Mouse (Mus musculus) ES-Bruce4 (cell line): ENCODE measurements around the gene Plgrkt. TPM values are rescaled to one million over a fixed set of nuclear protein-coding genes. Genes with fewer than 3 reads are reported as not detected.

Source experiments
- H3K27ac ChIP-seq: 2 replicates; pipeline ENCODE4 v1.5.1; 2012; ENCODE audit warnings: low read length, inconsistent platforms; ENCODE audit not compliant: insufficient read depth
- H3K27me3 ChIP-seq: 2 replicates; pipeline ENCODE4 v1.6.1; 2012; ENCODE audit warnings: mild to moderate bottlenecking, low read length, inconsistent platforms; ENCODE audit not compliant: control insufficient read depth, poor library complexity, insufficient read depth, severe bottlenecking
- H3K36me3 ChIP-seq: 2 replicates; pipeline ENCODE4 v1.6.1; 2012; ENCODE audit warnings: inconsistent platforms, mild to moderate bottlenecking, low read length, moderate library complexity; ENCODE audit not compliant: control insufficient read depth, poor library complexity, insufficient read depth, severe bottlenecking
- H3K4me1 ChIP-seq: one replicate; pipeline ENCODE4 v1.8.1; 2011; ENCODE audit warnings: low read length; ENCODE audit not compliant: control insufficient read depth, insufficient read depth
- H3K4me3 ChIP-seq: 2 replicates; pipeline ENCODE4 v1.5.1; 2011; ENCODE audit warnings: low read depth, mild to moderate bottlenecking, low read length
- H3K9ac ChIP-seq: 2 replicates; pipeline ENCODE4 v1.6.1; 2012; ENCODE audit warnings: low read depth, mild to moderate bottlenecking, inconsistent platforms; ENCODE audit not compliant: poor library complexity, severe bottlenecking
- H3K9me3 ChIP-seq: replicated peaks from 2 replicates; pipeline ENCODE4 v1.6.1; 2012; ENCODE audit warnings: mild to moderate bottlenecking, low read length, inconsistent platforms; ENCODE audit not compliant: control insufficient read depth, poor library complexity, insufficient read depth, severe bottlenecking
- CTCF ChIP-seq: IDR thresholded peaks from one replicate; pipeline ENCODE4 v1.8.1; 2011; ENCODE audit warnings: low read depth, low read length
- EP300 ChIP-seq: IDR thresholded peaks from 2 replicates; pipeline ENCODE4 v1.6.1; 2011; ENCODE audit warnings: low read depth, low read length; ENCODE audit not compliant: insufficient read depth
- POLR2A ChIP-seq: IDR thresholded peaks from one replicate; pipeline ENCODE4 v1.8.1; 2011; ENCODE audit warnings: low read length; ENCODE audit not compliant: insufficient read depth
- polyA plus RNA-seq: library from polyadenylated mRNA; stranded (reverse); fragments of >200 nt; gene quantifications from 2 replicates; pipeline ENCODE4 v1.2.4, GENCODE M21; 2011; ENCODE audit warnings: low read depth; ENCODE audit not compliant: missing spikeins, insufficient read depth, insufficient read length

The Plgrkt gene
- polyA plus RNA-seq, 1 experiment = 35.8 TPM

DNA sequence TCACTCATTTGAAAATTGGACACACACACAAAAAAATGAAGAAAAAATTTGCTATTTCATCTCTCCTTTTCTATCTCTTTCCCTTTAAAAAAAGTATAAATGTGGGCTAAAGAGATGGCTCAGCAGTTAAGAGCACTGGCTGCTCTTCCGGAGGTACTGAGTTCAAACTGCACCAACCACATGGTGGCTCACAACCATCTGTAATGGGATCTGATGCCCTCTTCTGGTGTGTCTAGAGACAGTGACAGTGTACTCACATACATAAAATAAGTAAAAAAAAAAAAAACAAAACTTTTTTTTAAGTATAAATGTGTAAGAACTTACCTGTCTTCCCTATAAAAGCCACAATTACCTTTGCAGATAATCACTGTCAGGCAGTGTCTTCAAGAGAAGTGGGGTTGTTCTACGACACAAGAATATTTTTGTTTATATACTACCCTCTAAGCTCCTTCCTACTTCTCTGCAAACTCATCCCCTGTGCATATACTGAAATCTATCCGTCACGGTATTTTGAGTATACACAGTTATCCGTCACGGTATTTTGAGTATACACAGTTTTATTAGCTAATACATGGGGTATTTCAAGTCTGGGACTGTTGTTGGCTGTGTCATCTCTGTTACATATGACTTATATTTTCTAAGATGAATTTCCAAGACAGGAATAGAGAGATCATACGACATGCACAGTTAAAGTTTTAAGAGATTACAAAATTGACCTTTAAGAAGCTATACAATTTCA, 3.5 kb upstream of the Plgrkt start:
- Histone ChIP-seq H3K4me3 (no peak overlapping the region), H3K9me3 (no peaks in the 10 kb centered on the region), H3K9ac (no peak overlapping the region), H3K4me1 (no peaks in the 10 kb centered on the region), H3K27ac (no peak overlapping the region), H3K27me3 (no peaks in the 10 kb centered on the region; the same call in 1 of the 2 replicates), H3K36me3 (no peaks in the 10 kb centered on the region)
- TF ChIP-seq EP300 = no peak
- no peak for TF ChIP-seq POLR2A
- no peak for TF ChIP-seq CTCF

DNA sequence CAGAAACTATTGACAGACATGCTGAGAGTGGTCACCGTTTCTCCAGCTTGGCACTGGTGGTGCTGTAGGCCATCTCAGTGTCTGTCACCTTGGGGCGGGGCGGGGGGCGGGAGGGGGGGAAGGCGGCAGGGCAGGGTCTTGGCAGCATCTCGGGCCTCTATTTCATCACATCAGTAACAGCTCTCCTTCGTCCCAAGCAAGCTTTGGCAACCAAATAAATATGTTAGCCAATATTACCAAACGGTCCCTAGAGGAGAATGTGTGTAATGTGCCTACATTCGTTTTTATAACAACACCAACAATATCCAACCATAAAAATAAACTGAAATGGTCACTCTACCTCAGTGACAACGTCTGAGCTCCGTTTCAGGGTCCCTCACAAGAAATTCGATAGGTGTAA, 2.9 kb upstream of the Plgrkt start:
- no peaks in the 10 kb centered on the region for H3K4me1 ChIP-seq
- no peak overlapping the region for H3K9ac ChIP-seq
- H3K36me3 ChIP-seq = no peaks in the 10 kb centered on the region
- H3K27me3 ChIP-seq = no peaks in the 10 kb centered on the region; the same call in 1 of the 2 replicates
- TF ChIP-seq CTCF = no peak
- TF ChIP-seq POLR2A = no peak
- no peak for TF ChIP-seq EP300
- no peaks in the 10 kb centered on the region for H3K9me3 ChIP-seq
- H3K27ac ChIP-seq = no peak overlapping the region
- no peak overlapping the region for H3K4me3 ChIP-seq

DNA sequence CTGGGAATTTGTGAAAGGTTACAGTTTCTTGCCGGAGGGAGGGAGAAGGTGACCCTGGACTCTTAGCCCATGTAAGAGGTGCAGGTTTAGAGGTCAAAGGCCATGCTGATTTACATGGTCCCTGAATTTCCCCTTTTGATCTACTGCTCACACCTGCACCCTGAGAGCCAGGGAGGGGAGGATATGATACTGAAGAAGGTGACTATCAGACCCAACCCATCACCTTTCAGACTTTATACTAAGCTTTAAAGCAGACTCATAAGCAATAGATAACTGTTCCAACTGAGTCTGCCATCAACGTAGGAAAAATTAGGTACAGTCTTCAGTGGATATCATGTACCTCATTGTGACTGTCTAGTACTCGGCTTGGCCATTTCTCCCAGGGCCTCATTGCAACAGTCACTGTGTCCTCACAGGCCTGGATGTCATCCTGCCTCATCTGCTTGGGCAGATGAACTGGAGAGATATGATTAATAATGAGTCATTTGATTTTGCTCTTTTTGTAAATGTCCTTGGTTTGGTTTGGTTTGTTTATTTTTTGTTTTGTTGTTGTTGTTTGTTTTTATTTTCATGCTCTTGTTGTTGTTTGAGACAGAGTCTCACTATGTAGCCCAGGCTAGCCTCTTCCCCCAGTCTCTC, 1.6 kb upstream of the Plgrkt start:
- no peak overlapping the region for H3K27ac ChIP-seq
- TF ChIP-seq POLR2A = no peak
- TF ChIP-seq EP300 = no peak
- no peaks in the 10 kb centered on the region for H3K9me3 ChIP-seq
- H3K4me3 ChIP-seq = no peak overlapping the region
- H3K4me1 ChIP-seq = no peaks in the 10 kb centered on the region
- no peaks in the 10 kb centered on the region; the same call in 1 of the 2 replicates for H3K27me3 ChIP-seq
- H3K9ac ChIP-seq = no peak overlapping the region
- no peaks in the 10 kb centered on the region for H3K36me3 ChIP-seq

DNA sequence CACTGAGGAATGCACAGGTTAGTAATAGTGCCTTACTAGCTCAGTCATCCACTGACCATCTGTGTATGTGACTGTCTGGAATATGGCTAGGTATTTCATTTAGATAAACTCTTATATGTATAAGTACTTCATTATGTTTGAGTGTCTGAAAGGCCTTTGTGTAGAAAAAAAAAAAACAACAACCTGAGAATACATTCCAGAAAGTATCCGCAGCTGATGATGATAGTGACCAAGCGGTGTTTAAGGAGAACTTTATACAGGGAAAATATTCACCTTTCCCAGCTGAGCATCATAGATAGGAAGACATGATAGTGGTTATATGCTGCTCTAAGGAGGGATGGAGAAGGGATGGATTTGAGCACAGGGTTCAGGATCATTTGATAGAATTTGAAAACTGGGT, 851 bp upstream of the Plgrkt start:
- Histone ChIP-seq H3K9ac (no peak overlapping the region), H3K4me1 (no peaks in the 10 kb centered on the region), H3K27ac (no peak overlapping the region), H3K27me3 (no peaks in the 10 kb centered on the region; the same call in 1 of the 2 replicates), H3K36me3 (no peaks in the 10 kb centered on the region), H3K4me3 (no peak overlapping the region), H3K9me3 (no peaks in the 10 kb centered on the region)
- TF ChIP-seq POLR2A = no peak
- no peak for TF ChIP-seq EP300
- no peak for TF ChIP-seq CTCF

DNA sequence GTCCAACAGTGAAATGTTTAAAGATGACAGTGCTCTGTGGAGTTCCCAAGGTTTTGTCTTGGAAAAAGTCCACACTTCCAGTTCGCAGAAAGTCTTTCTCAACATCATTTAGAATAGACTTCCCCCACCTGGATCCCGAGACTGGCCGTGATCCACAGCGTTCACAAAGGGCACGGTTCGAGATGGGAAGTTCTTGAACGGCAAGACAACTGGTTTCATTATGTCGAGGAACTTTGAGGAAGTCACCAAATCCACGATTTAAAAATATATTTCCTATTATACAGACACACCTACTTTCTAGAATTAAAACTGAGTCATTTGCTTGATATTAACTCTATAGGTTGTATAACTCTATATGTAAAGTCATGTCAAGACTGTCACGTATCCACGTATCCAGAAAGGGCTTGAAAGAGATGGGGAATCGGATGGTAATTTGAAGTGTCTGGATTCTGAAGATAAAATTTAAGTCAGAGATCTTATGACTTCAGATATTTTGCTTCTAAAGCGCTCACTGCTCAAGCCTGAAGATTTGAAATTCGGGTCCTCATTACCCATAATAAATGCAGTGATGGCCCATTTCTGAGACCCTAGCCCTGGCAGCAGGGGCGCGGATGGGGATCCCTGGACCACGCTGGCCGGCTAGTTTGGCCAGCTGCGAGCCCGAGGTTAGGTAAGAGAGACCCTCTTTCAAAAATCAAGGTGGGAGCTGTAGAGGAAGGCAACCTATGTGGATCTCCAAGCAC, 793 bp downstream of the Plgrkt start:
- H3K27me3 ChIP-seq = no peaks in the 10 kb centered on the region
- H3K4me1 ChIP-seq = no peaks in the 10 kb centered on the region
- no peak overlapping the region for H3K27ac ChIP-seq
- H3K36me3 ChIP-seq = no peaks in the 10 kb centered on the region
- no peaks in the 10 kb centered on the region for H3K9me3 ChIP-seq
- H3K9ac ChIP-seq = no peak overlapping the region
- H3K4me3 ChIP-seq = no peak overlapping the region
- TF ChIP-seq CTCF = no peak
- TF ChIP-seq POLR2A = no peak
- TF ChIP-seq EP300 = no peak
